Mouse (Mus musculus) fibroblast of lung, adult 2 months (primary cell): Measurements from ENCODE around the gene Smg6.

Source experiments
- DNase-seq: peaks from one replicate; pipeline ENCODE4 v3.0.0-alpha.2; 2011; ENCODE audit warnings: low read depth

Smg6 gene

DNA sequence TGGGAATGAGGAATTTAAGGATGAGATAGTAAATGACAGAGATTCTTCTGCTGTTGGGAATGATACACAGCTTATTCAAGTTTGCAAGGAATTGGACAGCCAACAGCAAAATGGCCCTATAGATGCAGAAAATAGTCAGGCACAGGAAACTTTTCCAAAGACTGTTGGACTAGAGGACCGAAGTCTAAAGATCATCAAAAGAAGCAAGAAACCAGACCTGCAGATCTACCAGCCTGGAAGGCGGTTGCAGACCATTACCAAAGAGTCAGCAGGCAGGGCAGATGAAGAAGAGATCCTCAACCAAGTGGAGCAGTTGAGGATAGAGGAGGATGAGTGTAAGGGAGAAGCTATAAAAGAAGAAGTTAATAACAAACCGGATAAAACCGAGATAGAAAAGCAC, 3.5 kb downstream of the Smg6 start:
- DNase-seq: no peak

- DNase-seq: no peak
Observed at GRCm38 (mm10) chr11:74930391-74930790, 4.8 kb downstream of the Smg6 start.

DNA sequence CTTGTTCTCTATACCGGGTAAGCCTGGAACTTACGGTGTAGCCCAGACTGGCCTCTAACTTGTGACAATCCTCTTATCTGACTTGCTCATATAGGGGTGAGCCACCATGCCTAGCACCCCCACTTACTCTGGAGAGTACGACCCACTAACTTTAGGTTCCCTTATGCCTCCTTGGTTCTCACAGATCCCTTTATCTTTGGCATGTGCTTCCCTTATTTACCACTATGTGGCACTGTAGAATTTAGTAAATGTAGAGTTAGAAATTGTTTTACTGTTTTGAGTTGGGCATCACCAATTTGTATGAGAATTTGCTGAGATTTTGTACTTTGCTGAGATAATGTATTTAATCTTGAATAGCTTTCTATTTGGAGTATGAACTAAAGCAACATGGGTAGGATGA, 20.7 kb downstream of the Smg6 start:
- no peak for DNase-seq

GRCm38 (mm10) chr11:74954901-74955300, 29.3 kb downstream of the Smg6 start:
- no peak for DNase-seq

DNA sequence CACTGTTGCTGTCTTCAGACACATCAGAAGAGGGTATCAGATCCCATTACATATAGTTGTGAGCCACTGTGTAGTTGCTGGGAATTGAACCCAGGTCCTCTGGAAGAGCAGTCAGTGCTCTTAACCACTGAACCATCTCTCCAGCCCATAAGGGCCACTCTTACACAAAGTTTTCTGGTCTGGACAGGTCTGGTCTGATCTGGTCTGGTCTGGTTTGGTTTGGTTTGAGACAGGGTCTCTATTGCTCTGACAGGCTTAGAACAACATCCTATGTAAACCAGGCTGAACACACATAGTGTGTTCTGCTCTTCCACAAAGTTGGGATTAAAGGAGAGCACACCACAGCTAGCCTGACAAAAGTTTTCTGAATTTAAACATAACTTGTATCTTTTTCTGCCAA, 30.4 kb downstream of the Smg6 start:
- DNase-seq: no peak

- DNase-seq: no peak
Observed at GRCm38 (mm10) chr11:74957600-74957999, 32.0 kb downstream of the Smg6 start.

DNA sequence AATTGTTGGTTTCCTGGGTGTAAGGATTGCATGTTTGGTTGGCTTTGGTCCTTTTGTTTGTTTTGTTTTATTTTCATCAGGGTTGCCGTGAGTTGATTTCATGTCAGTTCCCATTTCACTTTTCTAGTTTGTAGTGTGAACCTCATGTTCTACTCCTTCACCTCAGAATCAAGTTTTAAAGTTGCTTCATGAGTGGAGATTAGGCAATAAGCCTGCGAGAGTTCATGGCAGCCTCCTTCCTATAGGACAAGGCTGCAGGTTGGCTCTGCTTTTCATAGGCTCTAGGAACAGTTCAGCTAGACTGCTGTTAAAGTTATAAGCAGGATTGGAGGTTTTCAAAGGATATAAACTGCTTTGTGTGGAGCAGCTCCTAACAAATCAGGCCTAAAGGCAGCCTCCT, 33.9 kb downstream of the Smg6 start:
- no peak for DNase-seq

DNA sequence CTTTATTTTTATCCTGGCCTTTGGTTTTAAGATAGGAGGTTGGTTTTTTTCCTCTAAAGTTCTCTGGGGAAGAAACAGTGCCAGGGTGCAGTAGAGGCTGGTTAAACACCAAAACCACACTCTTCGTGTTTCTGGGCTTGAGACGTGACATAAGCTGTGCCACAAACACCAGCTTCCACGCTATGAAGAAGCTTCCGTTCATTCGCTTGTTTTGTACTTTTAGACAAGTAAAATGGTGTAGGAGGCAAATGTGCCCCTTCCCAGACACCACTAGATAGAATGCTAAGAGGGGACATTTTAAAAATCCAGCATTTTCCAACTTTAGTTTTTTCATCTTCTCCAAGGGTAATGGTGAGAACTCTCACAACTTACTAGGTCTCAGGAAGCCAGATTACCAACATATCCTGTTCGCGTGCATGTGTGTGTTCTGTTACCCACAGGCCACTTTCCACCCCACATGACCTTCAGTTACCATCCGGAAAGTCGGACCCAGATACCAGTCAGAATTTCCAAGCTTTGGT, 34.5 kb downstream of the Smg6 start:
- DNase-seq: no peak

DNA sequence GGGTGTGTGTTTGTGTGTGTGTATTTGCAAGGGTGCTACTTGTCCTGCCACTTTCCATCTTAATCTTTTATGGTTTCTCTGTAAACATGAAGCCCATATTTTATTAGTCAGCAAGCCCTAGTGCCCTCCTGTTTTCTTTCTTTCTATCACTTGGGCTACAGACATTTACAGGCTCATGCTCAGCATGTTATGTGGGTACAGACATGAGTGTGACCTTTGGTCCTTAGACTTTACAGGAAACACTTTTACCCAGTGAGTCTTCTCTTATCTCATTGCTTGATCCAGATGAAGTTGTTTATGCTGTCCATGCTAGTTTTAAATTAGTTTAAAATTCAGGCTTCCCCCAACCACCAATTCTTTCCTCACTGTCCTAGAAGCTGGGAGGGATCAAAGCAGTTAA, 36.3 kb downstream of the Smg6 start:
- no peak for DNase-seq

DNA sequence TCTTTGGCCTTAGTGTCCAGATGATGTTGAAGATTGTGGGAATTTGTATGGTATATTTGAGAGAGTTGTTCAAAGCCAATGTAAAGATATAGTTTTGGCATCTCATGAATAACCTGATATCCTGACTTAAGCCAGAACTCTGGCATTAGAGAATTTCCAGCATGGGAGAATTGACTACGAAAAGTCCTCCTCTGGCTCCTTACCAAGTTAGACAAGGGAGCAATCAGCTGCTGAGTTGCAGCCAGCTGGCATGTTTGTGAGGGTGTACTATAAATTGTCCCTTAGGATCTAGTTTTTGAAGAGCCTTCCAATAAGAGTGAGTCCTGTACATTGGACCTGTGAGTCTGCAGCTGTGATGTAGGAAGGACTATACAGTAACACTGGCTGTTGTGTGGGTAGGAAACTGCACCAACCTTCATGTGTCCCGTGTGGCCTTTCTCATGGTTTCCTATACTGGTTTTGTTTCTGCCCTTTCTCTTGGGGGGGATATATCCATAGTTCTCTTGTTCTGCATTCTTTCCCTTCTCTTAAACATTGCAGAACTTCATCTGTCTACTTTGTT, 37.3 kb downstream of the Smg6 start:
- no peak for DNase-seq

GRCm38 (mm10) chr11:74965516-74965915, 39.9 kb downstream of the Smg6 start:
- no peak for DNase-seq

DNA sequence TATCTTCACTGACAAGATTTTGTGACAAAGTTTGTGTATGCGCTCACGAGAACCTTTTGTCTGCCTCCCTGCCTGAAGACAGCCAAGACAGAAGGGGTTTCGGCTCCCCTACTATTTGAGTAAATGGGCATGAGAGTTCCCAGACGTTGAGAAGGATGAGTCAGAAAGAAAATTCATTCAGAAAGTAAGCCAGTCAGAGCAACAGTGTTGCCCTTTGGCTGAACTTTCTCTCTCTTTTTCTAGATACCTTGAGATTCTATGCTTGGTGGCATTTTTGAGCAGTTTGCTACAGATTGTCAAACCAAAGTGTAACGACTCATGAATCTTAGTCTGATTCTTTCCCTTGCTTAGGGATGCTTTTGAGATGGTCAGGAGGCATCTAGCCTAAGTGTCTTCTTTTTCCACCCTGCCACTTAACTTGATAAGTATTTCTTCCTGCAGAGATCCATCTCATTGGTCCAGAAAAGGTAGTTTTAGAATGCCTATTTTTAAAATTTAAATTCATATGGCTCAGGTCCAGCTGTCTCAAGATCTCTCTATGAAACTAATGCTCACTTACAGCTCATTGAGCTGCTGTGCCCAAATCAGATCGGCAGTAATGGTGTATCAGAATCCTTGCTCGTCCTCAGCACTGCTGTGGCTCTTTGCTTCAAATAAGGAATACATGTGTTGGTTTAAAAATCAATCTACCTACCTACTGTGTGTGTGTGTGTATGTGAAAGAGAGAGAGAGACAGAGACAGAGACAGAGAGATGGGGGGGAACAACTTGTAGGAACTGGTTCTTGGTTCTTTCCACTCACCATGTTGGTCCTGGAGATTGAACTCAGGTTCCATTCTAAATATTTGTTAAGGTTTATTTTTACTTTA, 47.9 kb downstream of the Smg6 start:
- no peak for DNase-seq

DNA sequence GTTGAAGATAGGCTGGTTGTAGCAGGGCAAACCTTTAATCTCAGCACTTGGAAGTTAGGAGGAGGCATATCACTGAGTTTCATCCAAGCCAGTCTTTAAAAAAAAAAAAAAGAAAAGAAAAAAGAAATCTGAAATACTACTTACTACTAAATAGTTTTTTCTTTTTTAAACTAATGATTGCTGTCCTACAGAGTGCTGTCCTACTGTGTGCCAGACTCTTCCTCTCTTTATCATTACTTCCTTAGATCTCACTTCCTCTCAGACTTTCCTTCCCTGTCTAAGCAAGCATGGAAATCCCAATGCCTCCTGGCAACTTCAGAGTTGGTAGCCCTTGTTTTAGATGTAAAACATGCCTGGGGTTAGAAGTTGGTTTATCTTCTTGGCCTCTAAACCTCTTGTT, 49.0 kb downstream of the Smg6 start:
- no peak for DNase-seq

- no peak for DNase-seq
Observed at GRCm38 (mm10) chr11:74976835-74977687, 51.4 kb downstream of the Smg6 start.

DNA sequence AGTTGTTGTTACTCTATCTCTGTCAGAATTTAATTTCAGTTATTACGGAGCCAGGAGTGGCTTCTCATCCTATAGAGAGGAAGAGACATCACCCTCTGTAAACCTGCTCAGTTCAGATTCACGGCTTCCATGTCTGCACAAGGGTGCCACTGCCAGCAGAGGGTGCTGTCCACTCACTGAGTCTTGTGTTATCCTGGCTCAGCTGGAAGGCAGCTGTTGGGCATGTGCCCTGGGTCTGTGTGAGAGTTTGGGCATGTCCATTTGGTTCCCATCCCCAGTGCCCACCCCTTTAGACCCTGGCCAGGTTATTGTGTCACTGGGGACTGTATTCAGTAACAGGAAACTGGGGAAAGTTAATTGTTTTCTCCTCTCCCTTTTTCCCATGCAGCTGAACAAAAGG, 55.8 kb downstream of the Smg6 start:
- DNase-seq: peak; percentile 66

DNA sequence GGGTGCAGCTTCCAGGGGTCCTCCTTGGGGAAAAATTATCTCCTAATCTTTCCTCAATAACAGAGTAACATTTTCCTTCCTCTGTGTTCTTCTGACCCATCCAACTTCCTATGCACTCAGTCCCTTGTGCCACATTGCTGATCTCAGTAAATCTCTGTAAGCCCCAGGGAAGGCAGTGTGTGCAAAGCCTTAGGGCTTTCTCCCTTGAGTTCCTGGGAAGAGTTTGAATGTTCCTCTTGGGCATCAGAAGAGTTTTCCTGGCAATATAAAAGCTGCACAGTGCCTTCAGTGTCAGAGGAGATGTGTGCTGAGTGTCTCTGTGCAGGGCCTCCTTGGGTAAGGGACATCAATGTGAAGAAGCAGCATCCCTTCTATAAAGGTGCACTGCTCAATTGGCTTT, 56.6 kb downstream of the Smg6 start:
- DNase-seq: no peak

DNA sequence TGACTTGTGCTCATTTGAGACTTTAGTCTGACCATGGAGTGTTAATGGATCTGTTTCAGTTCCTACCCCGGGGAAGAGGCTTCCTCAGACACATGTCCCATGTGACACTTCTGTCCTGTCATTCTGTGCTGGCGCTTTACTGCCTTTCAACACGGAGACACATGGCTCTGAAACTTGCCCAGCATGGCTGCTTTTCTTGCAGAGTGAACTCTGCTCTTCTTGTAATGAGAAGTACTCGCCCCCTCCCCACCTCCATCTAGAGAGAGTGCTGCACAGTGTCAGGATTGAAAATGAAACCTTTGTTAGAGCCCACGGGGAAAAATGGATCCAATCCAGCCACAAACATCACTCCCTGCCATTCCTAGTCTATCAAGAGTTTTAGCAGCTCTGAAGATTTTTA, 62.5 kb downstream of the Smg6 start:
- DNase-seq: no peak

- peak; percentile 84 for DNase-seq
Observed at GRCm38 (mm10) chr11:74989047-74989446, 63.4 kb downstream of the Smg6 start.

- DNase-seq: no peak
Observed at GRCm38 (mm10) chr11:74990501-74990900, 64.9 kb downstream of the Smg6 start.

DNA sequence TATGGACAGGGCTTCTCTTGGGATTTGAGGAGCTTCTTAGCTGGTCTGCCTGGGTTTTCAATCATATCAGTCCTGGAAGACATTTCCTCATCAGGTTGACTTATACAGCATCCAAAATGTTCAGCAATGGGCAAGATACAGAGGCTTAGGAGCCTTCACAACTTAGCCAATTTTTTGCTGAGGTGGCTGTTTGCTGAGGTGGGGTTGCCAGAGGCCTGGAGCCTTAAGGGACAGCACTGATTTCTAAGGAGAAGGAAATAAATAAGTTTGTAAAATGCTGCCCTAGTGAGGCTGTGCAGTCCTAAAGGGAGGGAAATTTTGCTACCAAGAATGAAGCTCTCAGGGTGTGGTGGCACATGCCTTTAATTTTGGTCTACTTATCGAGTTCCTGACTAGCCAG, 65.7 kb downstream of the Smg6 start:
- no peak for DNase-seq

- peak; percentile 89 for DNase-seq
Observed at GRCm38 (mm10) chr11:74992427-74992987, 66.9 kb downstream of the Smg6 start.

- no peak for DNase-seq
Observed at GRCm38 (mm10) chr11:74994141-74994540, 68.5 kb downstream of the Smg6 start.
